Mouse (Mus musculus): Measurements from ENCODE around the gene Zscan26.
"Not testable (repeated sequence)": the region's sequence is repeated elsewhere in the genome, so short reads cannot be mapped to it uniquely, and the experiment has no call there.

Zscan26 gene

DNA sequence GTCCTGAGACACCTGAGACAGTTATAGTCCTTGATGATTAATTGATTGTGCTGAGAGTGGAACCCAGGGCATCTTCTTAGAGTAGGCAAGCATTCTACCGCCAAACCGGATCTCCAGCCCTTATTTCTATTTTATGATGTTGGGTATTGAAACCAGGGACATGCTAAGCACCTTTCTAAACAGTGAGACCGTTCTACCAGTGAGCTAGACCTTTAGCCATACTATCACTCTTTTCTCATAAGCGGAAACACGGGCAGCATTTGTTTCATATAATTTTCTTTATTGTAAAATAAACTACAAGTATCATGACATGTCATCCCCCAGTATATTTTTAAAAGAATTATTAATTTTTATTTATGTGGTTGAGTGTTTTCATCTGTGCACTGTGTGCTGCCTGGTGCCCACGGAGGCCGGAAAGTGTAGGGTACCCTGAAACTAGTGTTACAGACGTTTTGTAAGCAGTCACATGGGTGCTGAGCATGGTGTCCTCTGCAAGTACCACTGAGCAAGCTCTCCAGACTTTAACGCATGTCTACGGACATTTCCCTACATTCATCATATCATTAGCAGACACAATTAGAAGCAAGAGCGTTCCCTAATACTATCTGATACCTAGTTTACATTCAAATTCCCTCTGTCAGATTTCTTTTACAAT lies 44.6 kb downstream of the Zscan26 start:
- no peaks in the 10 kb centered on the region; the same call in 1 of the 2 replicates for H3K27me3 ChIP-seq (ENCODE audit: control insufficient read depth, insufficient read depth, low read length, poor library complexity, severe bottlenecking)
- DNase-seq (ENCODE audit: low read depth, low spot score), result no peak
- H3K36me3 ChIP-seq (ENCODE audit: control insufficient read depth, insufficient read depth, low read length, poor library complexity, severe bottlenecking), result no peaks in the 10 kb centered on the region

- peak; percentile 47 for DNase-seq (ENCODE audit: low read depth, low spot score)
- Histone ChIP-seq H3K36me3 (ENCODE audit: control insufficient read depth, insufficient read depth, low read length, poor library complexity, severe bottlenecking) (no peaks in the 10 kb centered on the region), H3K27me3 (ENCODE audit: control insufficient read depth, insufficient read depth, low read length, poor library complexity, severe bottlenecking) (no peaks in the 10 kb centered on the region; the same call in 1 of the 2 replicates)
Observed at GRCm38 (mm10) chr13:21407969-21408804, 45.3 kb downstream of the Zscan26 start.

DNA sequence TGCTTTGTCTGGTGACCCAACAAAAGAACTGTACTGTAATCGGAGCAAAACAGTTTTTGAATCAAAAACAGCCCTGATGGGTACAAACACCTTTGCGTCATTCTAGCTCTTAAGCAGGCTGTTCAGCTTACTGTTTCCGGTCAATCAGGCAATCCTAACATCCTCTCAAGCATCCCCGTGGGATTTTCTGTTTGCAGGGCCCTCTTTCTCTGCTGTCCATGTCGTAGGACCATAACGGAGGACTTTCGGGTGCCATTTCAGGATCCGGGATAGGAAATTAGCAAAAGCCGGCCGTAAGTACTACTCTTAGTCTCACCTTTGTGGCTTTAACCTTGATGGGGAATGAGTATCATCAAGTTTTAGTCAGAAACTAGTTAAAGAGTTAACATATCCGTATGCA lies 46.2 kb downstream of the Zscan26 start:
- no peaks in the 10 kb centered on the region; the same call in 1 of the 2 replicates for H3K27me3 ChIP-seq (ENCODE audit: control insufficient read depth, insufficient read depth, low read length, poor library complexity, severe bottlenecking)
- no peak for DNase-seq (ENCODE audit: low read depth, low spot score)
- H3K36me3 ChIP-seq (ENCODE audit: control insufficient read depth, insufficient read depth, low read length, poor library complexity, severe bottlenecking), result no peaks in the 10 kb centered on the region

DNA sequence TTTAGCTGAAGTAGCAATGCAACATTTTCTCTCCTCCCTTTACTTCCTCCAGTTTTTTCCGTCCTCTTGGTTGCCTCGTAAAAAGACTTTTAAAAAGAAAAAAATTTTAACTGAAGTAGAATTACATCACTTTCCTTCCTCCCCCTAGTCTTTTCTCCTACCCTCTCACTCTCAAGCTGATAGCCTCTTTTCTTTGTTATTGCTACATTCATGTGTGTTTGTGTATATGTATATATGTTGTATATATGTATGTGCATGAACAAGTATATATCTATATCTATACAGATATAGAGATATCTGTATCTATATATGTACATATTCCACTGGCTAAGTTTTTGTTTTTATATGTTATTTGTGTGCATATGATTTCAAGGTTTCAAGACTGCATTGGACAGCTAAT lies 50.7 kb downstream of the Zscan26 start:
- no peaks in the 10 kb centered on the region for H3K36me3 ChIP-seq (ENCODE audit: control insufficient read depth, insufficient read depth, low read length, poor library complexity, severe bottlenecking)
- no peak for DNase-seq (ENCODE audit: low read depth, low spot score)
- no peaks in the 10 kb centered on the region for H3K27me3 ChIP-seq (ENCODE audit: control insufficient read depth, insufficient read depth, low read length, poor library complexity, severe bottlenecking)

DNA sequence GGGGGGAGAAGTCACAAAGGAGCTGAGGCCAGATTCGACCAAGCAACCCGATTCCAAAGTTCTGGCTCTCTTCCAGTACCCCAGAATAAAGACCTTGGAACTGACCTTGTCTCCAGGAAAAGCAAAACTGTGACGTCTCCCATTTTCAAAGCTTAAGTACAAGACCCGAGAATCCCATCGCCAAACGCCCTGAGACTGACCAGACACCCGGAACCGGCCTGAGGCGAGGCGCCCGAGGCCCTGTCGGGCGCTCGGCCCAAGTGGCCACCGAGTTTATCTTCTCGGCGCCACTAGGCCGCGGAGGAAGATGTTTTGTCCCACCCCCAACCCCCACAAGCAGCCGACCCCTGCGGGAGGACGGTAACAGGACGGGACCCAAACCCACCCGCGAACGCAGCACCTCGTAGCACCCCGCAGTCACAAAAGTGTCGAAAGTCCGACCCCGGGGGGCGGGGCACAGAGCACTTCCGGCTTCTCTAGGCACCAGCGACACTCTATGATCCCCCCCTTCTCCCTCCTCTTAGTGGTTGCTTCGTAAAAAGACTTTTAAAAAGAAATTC lies 51.2 kb downstream of the Zscan26 start, which contains the start of gene Zkscan3:
Zkscan3 (minus strand) TSS at position 469 of the 560 bp plus-strand sequence.
- no peaks in the 10 kb centered on the region for H3K36me3 ChIP-seq (ENCODE audit: control insufficient read depth, insufficient read depth, low read length, poor library complexity, severe bottlenecking)
- DNase-seq (ENCODE audit: low read depth, low spot score), result peak; percentile 91

DNA sequence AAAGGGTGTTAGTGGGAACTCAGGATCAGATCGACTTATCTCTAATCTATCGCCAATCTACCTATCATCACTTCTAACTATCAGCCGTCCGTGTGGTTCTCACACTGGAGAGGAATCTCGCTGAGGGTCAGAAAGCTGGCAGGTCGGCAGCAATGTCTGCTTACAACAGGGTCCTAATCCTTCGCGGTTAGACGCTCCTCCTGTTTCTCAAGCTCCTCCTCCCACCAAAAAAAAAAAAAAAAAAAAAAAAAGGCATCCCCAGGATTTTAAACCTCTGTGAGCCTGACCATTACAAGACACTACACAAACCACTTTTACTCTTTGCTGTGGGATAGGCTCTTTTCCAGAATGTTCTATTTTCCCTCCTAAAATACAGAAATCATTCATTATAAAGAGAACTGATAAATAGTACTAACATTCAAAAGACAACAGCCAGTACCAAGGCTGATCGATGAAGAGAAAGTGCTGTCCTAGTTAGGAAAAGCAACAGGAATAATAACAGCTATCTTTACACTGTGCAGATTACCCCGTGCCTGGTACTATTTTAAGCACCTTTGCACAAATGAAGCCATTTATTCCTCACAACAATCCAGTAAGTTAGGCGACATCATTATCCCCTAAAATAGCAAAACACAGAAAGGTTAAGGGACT lies 51.8 kb downstream of the Zscan26 start:
- Histone ChIP-seq H3K36me3 (ENCODE audit: control insufficient read depth, insufficient read depth, low read length, poor library complexity, severe bottlenecking) (no peaks in the 10 kb centered on the region), H3K27me3 (ENCODE audit: control insufficient read depth, insufficient read depth, low read length, poor library complexity, severe bottlenecking) (no peaks in the 10 kb centered on the region)
- no peak for DNase-seq (ENCODE audit: low read depth, low spot score)

More for the DNA sequence above, 51.2 kb downstream of the Zscan26 start, which contains the start of gene Zkscan3:
- no peaks in the 10 kb centered on the region for H3K27me3 ChIP-seq (ENCODE audit: control insufficient read depth, insufficient read depth, low read length, poor library complexity, severe bottlenecking)

DNA sequence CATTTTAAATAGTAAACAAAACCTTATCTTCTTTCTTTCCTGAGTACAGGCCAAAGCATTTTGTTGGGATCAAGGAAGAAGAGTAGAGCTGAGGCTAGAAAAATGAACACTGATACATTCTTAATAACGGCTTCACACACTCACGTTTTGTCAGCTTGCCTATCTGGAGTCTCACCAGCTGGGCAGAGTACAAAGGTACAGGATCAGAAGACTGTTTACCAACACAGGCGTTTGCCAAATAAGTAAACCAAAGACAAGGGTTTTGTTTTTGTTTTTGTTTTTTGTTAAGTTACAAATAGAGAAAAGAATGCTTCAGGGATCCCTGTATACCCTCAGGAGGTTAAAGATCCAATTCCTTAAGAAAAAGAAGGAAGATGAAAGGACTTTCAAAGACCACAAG lies 52.4 kb downstream of the Zscan26 start:
- no peaks in the 10 kb centered on the region for H3K36me3 ChIP-seq (ENCODE audit: control insufficient read depth, insufficient read depth, low read length, poor library complexity, severe bottlenecking)
- H3K27me3 ChIP-seq (ENCODE audit: control insufficient read depth, insufficient read depth, low read length, poor library complexity, severe bottlenecking), result no peaks in the 10 kb centered on the region
- no peak for DNase-seq (ENCODE audit: low read depth, low spot score)

DNA sequence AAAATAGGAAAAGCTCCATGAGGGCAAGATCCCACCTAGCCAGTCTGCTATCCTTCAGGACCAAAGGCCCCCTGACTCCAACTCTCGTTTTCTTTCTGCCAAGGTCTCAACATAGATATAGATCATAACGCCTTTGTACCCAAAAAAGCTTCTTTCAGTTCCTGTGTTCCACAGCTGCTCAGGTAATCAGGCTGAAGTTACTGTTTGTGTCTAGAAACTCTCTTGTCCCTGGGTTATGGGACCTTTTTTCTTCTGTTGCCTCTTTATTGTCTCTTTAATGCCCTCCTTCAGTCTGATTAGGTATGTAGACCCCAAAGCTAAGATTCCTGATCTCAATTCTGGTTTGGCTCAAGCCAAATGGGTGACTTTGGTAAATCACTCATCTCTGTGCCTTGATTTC lies 56.0 kb downstream of the Zscan26 start:
- no peak for DNase-seq (ENCODE audit: low read depth, low spot score)
- no peaks in the 10 kb centered on the region; the same call in 1 of the 2 replicates for H3K36me3 ChIP-seq (ENCODE audit: control insufficient read depth, insufficient read depth, low read length, poor library complexity, severe bottlenecking)
- no peaks in the 10 kb centered on the region for H3K27me3 ChIP-seq (ENCODE audit: control insufficient read depth, insufficient read depth, low read length, poor library complexity, severe bottlenecking)

GRCm38 (mm10) chr13:21396048-21396447 lies 57.5 kb downstream of the Zscan26 start:
- not testable (repeated sequence) for H3K36me3 ChIP-seq (ENCODE audit: control insufficient read depth, insufficient read depth, low read length, poor library complexity, severe bottlenecking); DNase-seq (ENCODE audit: low read depth, low spot score); H3K27me3 ChIP-seq (ENCODE audit: control insufficient read depth, insufficient read depth, low read length, poor library complexity, severe bottlenecking)

- Histone ChIP-seq H3K27me3 (ENCODE audit: control insufficient read depth, insufficient read depth, low read length, poor library complexity, severe bottlenecking) (no peaks in the 10 kb centered on the region), H3K36me3 (ENCODE audit: control insufficient read depth, insufficient read depth, low read length, poor library complexity, severe bottlenecking) (peaks cover 3% of the 10 kb centered on the region)
- DNase-seq (ENCODE audit: low read depth, low spot score), result no peak
Observed at GRCm38 (mm10) chr13:21395623-21396022, 57.9 kb downstream of the Zscan26 start.

- no peak for DNase-seq (ENCODE audit: low read depth, low spot score)
- Histone ChIP-seq H3K27me3 (ENCODE audit: control insufficient read depth, insufficient read depth, low read length, poor library complexity, severe bottlenecking) (no peaks in the 10 kb centered on the region), H3K36me3 (ENCODE audit: control insufficient read depth, insufficient read depth, low read length, poor library complexity, severe bottlenecking) (peaks cover 5% of the 10 kb centered on the region)
Observed at GRCm38 (mm10) chr13:21395211-21395610, 58.3 kb downstream of the Zscan26 start.

Measured in splenic B cell, adult 2 months (primary cell).